Mouse (Mus musculus) right cerebral cortex, adult 18-20 months (tissue): Measurements from ENCODE around the gene Lef1.

Source experiments
- DNase-seq: peaks from one replicate; pipeline ENCODE4 v3.0.0; 2022; ENCODE audit warnings: mixed read lengths

The Lef1 gene

GRCm38 (mm10) chr3:131255399-131255981, 145.2 kb downstream of the Lef1 start:
- DNase-seq: no peak

- DNase-seq: no peak
Observed at GRCm38 (mm10) chr3:131258921-131259320, 148.7 kb downstream of the Lef1 start.

GRCm38 (mm10) chr3:131259392-131259965, 149.2 kb downstream of the Lef1 start:
- no peak for DNase-seq

- no peak for DNase-seq
Observed at GRCm38 (mm10) chr3:131260418-131260817, 150.1 kb downstream of the Lef1 start.

DNA sequence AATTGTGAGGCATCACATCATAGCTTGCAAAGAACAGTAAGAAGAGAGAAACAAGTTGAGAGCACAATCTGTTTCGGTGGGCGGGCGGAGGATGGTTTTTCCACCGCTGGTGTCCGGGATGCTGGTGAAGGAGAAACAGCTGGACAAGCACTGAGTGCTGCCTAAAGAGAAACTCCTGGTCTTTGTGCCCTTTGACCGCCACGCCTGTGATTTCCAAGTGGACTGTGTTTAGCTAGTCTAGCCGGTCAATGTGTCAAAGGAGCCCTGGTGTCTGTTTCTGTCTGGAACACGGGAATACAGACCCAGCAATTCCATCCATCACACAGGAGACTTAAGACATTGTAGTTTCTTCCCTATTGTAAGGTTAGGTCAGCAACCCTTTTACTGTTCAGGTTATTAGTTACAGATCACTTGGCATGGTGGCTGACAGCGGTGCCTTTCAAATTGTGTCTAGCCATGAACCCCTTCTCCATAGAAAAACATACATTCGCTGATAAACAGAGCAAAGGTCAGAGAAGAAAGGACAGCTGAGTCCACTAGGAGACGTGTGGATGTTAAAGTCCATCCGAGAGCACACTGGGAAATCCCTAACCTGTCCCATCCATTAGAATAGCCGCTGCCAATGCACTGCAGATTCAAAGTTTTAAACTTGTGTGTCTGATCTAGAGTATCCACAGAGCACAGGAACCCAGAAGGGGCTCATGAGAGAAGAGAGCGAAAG, 153.7 kb downstream of the Lef1 start:
- no peak for DNase-seq

DNA sequence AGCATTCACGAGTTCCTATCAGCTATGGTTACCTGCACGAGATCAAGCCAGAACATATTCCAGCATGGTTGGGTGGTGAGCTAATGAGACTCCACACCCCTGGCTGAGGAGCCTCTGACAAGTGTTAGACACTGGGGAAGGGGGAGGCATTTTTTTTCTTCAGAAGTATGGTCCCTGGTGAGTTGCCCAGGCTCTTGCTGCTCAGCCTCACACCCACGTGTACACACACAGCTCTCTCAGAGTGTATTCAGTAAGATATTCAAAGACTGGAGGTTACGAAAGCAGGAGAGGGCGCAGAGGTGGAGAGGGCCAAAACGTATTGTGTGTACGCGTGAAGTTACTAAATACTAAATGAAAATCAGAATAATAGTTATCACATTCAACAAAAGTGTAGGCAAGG, 155.2 kb downstream of the Lef1 start:
- no peak for DNase-seq

GRCm38 (mm10) chr3:131266366-131267050, 156.2 kb downstream of the Lef1 start:
- no peak for DNase-seq

DNA sequence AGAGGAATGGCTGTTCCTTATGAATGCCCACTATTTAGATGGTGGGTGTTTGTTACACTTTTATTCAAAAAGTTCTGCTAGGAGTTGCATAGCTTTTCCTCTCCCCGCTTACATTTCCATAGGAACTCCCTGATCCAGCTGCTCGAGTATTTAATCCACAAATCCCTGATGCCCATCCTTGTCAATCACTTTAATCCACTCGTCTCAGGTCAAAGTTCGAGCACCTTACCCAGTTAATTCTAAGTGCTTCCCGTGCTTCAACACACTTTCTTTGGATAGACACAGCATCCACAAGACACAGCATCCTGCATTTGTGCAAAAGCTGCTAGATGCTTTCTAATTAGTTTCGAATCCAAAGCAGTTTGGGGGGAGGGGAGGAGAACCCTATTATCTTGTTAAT, 160.1 kb downstream of the Lef1 start:
- DNase-seq: no peak

- no peak for DNase-seq
Observed at GRCm38 (mm10) chr3:131271157-131271556, 160.9 kb downstream of the Lef1 start.

DNA sequence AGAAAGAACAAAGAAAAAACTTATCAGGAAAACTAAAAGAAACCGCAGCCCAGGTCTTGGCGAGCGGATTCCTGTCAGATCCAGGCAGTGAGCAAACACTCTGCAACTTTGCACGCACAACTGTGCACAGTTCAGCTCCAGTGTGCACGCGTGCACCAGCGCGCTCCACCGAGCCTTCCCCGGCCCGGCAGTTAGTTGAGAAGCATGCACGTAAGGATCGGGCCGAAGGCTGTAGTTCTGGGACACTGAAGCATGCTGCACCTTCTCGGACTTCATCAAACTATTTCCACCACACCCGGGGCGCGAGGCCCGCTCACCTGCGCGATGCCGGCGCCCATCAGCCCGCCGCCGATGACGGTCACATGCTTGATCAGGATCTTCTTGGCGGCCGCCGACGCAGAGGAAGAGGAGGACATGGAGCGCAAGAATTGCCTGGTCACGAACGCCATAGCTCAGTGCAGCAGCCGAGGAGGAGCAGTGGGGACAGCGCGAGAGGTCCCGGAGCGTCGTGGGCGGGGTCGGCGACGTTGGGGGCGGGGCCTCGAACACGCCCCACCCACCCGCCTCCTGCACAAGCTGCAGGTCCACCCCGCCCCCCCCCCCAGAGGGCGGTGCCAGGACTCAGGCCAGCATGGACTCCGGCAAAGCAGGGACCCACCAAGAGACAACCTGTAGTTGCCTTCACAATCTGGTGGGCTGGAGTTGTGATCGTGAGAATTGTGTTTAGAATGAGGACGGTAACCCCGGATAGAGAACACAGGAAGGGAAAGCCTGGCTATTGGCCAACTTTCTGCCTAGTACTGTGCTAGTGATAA, 161.5 kb downstream of the Lef1 start, which contains the start of gene Hadh:
Gene Hadh, minus strand, starts transcription at position 543 of the 815 bp plus-strand sequence.
- DNase-seq: peak; percentile 76

GRCm38 (mm10) chr3:131272374-131273100, 162.3 kb downstream of the Lef1 start:
- no peak for DNase-seq
